Mouse (Mus musculus): ENCODE data around the gene Stxbp3.

Stxbp3 gene

GRCm38 (mm10) chr3:108797723-108798122 lies 42.6 kb downstream of the Stxbp3 start:
- no peak for DNase-seq (ENCODE audit: extremely low spot score, low spot score)

DNA sequence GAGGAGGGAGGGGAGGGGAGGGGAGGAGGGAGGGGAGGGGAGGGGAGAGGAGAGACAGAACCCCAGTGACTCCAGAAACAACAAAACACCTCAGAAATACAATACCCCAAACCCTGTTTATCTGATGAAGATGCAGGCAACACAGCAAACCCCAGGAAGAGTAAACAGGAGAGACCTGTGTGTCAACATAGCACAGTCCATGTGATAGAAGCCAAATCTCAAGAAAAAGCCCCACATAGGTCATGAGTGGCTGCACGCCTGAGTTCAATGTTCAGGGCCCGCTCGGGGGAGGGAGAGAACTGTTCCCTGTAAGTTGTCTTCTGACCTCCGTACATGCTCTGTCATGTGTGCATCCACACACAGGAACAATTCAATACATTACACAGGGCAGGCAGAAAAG lies 43.9 kb downstream of the Stxbp3 start:
- DNase-seq (ENCODE audit: extremely low spot score, low spot score): no peak

DNA sequence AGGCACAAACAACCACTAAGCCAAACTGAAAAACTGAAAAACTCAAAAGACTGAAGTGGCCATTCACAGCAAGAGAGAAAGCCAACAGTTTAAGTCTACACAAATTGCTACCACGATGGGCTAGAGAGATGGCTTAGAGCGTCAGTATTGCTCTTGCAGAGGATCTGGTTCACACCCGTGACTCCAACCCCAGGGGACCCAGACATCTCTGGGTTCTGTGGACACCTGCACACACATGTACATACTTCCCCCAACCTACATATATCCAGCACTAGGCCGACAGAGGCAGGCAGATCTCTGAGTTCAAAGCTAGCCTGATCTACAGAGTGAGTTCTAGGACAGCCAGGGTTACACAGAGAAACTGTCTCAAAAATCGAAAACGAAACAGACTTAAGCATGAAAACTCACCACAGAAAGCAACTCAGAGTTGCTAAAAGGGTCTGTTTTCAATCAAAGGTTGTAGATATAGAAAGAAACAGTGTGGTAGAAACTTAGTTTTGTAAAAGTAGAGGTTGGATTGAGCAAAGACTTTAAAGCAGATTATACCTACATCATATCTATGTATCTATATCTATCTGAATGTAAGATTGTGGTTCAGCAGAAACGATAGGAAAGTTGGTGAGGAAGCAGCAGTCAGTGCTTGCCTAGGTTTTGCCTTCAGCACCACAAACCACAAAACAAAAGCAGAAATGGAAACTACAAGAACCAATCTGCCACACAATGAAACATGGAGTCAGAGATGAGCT lies 44.6 kb downstream of the Stxbp3 start:
- no peak for DNase-seq (ENCODE audit: extremely low spot score, low spot score)

DNA sequence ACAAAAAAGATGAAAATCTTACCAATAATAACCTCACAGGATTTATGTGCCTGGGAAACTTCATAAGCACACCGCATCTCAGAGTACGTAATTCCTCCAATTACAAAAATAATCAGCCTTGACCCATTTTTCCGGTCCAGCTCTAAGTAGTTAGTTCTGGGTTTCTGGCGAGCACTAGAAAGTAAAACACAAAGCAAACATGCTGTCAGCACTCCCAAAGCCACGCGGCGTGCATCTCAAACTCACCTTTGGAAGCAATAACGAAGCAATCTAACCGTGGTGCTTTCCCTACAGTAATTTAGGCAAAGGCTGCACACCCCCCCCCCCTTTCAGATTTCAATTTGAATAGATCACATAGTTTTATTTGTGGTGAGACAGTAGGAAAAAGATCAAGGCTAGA lies 45.5 kb downstream of the Stxbp3 start:
- no peak for DNase-seq (ENCODE audit: extremely low spot score, low spot score)

- DNase-seq (ENCODE audit: extremely low spot score, low spot score): no peak
Measured at GRCm38 (mm10) chr3:108792420-108792819, 47.9 kb downstream of the Stxbp3 start.

DNA sequence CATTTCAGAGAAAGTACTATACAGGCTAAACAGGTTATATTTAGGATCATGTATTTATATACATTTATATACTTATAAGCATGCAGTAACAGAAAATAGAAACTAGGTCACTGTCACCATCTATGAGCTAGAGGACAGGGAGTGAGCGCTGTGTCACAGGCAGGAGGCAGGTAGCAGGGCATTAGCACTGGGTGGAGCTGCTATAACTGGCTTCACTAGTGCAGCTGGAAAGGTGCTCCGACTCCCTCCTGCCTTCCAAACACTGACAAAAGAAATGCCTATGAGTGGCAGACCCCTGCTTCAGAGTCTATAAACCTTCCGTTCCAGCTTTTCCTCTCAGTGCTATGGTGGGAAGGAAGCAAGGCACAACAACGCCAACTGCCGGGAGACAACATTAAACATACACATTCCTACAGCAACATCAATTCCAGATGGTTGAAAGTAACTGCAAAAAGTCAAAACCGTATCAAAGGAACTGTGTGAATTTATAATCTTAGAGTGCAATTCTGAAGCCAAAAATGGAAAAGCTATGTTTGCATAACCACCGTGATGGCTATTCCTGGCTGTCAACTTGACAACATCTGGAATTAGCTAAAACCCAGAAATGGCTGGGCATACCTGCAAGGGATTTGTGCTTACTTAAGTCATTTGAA lies 49.1 kb downstream of the Stxbp3 start:
- DNase-seq (ENCODE audit: extremely low spot score, low spot score): no peak

DNA sequence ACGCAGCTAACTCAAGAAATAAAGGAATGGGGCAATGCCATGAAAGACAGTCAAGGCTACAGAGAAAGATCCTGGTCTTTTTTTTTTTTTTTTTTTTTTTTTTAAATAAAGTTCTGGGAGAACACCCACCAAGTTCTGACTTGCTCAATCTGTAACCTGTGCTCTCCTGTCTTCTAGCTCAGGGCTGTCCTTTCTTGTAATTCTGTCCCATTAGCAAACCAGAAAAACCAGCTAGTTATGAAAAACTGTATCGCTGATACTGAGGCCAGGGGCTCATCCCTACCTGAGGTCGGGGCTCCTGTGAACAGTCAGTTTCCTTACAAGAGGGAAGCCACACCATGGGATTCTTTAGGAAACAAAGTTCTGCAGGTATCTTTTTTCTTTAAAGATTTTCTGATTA lies 49.8 kb downstream of the Stxbp3 start:
- DNase-seq (ENCODE audit: extremely low spot score, low spot score): no peak

DNA sequence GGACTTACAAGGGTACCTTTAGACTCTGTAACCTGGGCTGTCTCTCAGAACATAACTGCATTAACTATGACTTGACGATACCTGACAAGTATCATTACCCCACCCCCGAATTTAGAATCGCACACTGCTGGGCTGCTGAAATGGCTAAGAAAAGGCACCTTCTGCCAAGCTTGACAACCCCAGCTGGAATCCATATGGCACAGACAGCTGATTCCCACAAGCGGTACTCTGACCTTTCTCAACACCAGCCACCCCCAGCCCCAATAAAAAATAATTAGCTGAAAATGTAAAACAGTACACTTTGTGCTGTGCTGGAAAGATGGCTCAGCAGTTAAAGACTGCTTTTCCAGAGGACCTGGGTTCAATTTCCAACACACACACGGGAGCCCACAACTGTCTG lies 51.0 kb downstream of the Stxbp3 start:
- no peak for DNase-seq (ENCODE audit: extremely low spot score, low spot score)

GRCm38 (mm10) chr3:108788455-108788794 lies 51.9 kb downstream of the Stxbp3 start:
- no peak for DNase-seq (ENCODE audit: extremely low spot score, low spot score)

- DNase-seq (ENCODE audit: extremely low spot score, low spot score): no peak
Measured at GRCm38 (mm10) chr3:108787754-108788454, 52.4 kb downstream of the Stxbp3 start.

DNA sequence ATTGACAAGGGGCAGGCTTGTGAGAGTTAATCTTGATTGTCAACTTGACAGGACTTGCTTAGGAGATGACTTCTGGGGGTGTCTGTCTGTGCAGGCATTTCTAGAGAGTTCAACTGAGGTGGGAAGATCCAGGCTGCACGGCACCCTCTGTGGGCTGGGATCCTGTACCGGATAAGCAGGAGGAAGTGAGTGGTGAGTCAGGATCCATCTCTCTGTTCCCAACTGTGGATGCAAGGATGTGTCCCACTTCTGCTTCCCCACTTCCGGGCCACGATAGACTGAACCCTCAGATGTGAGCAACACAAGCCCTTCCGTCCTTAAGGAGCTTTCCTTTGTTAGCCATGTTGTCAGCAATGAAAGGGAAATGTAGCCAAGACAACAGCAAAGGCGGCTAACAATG lies 53.8 kb downstream of the Stxbp3 start:
- DNase-seq (ENCODE audit: extremely low spot score, low spot score): no peak

DNA sequence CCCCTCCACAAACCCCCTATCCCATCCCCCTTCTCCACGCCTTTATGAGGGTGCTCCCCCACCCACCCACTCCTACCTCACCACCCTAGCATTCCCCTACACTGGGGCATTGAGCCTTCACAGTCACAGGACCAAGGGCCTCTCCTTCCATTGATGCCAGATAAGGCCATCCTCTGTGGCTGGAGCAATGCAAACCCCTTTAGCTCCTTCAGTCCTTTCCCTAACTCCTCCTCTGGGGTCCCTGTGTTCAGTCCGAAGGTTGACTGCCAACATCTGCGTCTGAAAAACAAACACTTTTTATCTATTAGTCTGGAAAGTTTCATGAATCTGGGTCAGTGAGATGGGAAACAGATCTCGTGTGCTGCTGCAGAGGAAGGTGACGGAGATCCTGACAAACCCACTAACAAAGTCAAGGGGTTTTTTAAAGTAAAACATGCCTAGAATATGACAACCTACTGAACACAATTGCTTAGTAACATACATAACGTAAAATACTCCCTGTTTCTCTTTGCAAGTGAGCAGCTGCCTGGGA lies 57.9 kb downstream of the Stxbp3 start:
- DNase-seq (ENCODE audit: extremely low spot score, low spot score): no peak

DNA sequence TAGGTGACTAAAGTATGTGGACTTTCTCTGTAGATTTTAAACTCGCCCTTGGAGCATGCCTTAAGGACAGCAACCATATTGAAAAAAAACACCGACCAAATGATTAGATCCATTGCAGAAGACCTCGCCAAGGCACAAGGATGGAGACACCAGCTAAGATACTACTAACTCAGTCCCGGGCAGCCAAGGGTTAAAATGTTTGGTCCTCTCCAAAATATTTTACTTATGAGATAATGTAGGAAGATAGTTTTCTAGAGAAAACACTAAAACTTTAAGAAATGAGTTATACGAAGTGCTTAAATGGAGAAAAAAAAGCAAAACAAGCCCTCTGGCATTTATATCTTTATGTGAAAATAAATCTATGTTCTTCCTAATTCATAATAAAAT lies 58.4 kb downstream of the Stxbp3 start:
- DNase-seq (ENCODE audit: extremely low spot score, low spot score): no peak

- no peak for DNase-seq (ENCODE audit: extremely low spot score, low spot score)
Measured at GRCm38 (mm10) chr3:108781238-108781883, 59.0 kb downstream of the Stxbp3 start.

GRCm38 (mm10) chr3:108778761-108779540 lies 61.4 kb downstream of the Stxbp3 start:
- no peak for DNase-seq (ENCODE audit: extremely low spot score, low spot score)

- no peak for DNase-seq (ENCODE audit: extremely low spot score, low spot score)
Measured at GRCm38 (mm10) chr3:108772811-108773210, 67.5 kb downstream of the Stxbp3 start.

DNA sequence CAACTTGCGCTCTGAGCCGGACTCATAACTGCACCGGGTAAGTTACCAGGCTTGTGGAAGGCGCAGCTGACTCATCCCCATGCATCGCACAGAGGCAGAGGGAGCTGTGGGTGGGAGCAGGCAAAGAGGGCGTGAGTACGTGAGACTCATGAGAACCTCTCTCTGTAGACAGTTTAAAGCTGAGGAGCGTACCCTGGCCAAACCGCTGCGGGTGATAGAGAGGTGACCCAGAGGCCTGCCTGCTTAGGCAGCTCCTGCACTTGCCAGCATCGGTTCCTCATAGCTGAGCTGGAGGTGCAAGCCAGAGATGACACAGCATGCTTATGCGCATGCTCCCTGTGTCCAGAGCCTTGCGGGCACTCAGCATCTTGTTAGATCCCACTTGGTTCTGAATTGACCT lies 68.1 kb downstream of the Stxbp3 start:
- DNase-seq (ENCODE audit: extremely low spot score, low spot score): no peak

DNA sequence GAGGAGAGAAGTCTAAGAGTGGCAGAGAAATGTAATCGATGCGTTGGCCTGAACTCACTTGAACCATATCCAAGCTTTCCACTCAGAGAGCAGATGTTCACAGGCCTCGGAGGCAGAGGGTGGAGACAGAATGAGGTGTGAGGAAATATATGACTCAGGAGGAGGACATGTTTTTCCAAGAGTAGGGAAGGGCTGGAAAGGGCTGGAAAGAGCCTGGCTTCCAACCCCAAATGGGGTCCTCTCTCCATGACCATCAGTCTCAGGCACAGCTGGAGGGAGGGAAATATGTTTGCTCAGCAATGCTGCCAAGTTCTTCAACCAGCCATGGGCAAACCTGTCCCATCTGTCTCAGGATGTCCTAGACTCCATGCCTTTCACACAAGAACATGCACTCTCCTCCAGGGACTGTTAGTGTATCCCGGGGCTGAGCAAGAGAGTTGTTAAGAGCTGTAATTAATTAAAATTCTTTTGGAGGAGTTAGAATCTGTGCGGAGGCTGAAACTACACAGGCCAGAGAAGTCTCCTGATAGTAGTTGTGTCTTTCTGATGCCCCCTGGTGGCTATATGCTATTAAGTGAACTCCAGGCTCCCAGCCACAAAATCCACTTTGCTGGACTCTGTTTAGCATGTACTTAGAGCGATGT lies 69.5 kb downstream of the Stxbp3 start:
- peak; percentile 53 for DNase-seq (ENCODE audit: extremely low spot score, low spot score)

DNA sequence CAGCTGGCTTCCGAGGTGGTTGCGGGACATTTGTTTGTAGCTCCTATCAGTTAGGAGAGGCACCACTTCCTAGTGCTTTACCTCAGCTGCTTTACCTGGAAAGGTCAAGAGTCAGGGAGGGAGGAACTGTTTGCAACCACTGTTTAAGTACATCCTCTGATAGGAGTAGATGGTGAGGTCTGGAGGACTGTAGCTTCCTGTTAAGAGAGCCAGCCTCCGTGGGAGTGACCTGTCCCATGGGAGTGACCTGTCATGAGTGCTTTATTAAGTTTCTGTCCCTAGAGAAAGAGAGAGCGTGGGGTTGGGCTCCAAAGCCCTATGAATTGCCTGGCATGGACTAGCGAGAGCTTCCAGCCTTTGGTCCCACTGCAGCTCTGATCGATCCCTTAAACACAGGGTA lies 70.8 kb downstream of the Stxbp3 start:
- DNase-seq (ENCODE audit: extremely low spot score, low spot score): no peak

DNA sequence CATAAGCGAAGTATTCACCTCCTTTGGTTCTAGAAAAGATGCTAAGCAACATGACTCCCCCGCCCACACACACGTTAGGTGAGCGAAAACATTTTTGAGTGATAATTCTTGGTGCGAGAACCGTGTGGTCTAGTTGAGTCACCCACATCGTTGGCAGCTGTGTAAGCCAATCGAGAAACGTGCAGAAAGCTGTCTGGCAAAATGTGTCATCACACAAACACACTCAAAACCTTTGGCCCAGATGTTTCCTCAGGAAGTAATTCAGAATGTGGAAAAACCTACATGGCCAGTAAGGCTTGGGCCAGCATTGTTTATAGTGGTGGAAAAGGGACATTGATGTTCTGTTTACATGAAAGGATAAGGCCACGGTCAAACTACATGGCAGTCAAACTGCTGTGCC lies 72.9 kb downstream of the Stxbp3 start:
- DNase-seq (ENCODE audit: extremely low spot score, low spot score): no peak

GRCm38 (mm10) chr3:108766943-108767342 lies 73.4 kb downstream of the Stxbp3 start:
- DNase-seq (ENCODE audit: extremely low spot score, low spot score): no peak

Data from neural tube, embryonic 10.5 days (tissue).